Mouse (Mus musculus) CD4-positive helper T cell, adult 2 months (primary cell): Measurements from ENCODE around the gene Hfm1.
A peak's percentile ranks its signal among the peaks of the same experiment; 100 is the strongest.

ENCODE experiments used
- DNase-seq: peaks from one replicate; pipeline ENCODE4 v3.0.0-alpha.2; 2012; ENCODE audit warnings: low read depth, missing footprints, low spot score

Hfm1 gene

GRCm38 (mm10) chr5:106925488-106926368, at the start of gene Hfm1:
Gene Hfm1 (minus strand): TSS chr5:106926321.
- DNase-seq = peak; percentile 57

GRCm38 (mm10) chr5:106973883-106974282, 47.8 kb upstream of the Hfm1 start:
- no peak for DNase-seq

- DNase-seq = no peak
Observed at GRCm38 (mm10) chr5:106967578-106967977, 41.5 kb upstream of the Hfm1 start.

- DNase-seq = no peak
Observed at GRCm38 (mm10) chr5:106966443-106966842, 40.3 kb upstream of the Hfm1 start.

- DNase-seq = no peak
Observed at GRCm38 (mm10) chr5:106964513-106965014, 38.4 kb upstream of the Hfm1 start.

GRCm38 (mm10) chr5:106963584-106964512, 37.7 kb upstream of the Hfm1 start, which contains the start of gene Cdc7:
Gene Cdc7 (plus strand): TSS chr5:106964322.
- DNase-seq = peak; percentile 91

- no peak for DNase-seq
Observed at GRCm38 (mm10) chr5:106960451-106960850, 34.3 kb upstream of the Hfm1 start.

GRCm38 (mm10) chr5:106959031-106959430, 32.9 kb upstream of the Hfm1 start:
- DNase-seq = no peak

- no peak for DNase-seq
Observed at GRCm38 (mm10) chr5:106956467-106956866, 30.3 kb upstream of the Hfm1 start.

GRCm38 (mm10) chr5:106948683-106949082, 22.6 kb upstream of the Hfm1 start:
- DNase-seq = no peak

GRCm38 (mm10) chr5:106946342-106946741, 20.2 kb upstream of the Hfm1 start:
- DNase-seq = no peak

- DNase-seq = no peak
Observed at GRCm38 (mm10) chr5:106927996-106928395, 1.9 kb upstream of the Hfm1 start.

- DNase-seq = no peak
Observed at GRCm38 (mm10) chr5:106926369-106926686, 207 bp upstream of the Hfm1 start.

- no peak for DNase-seq
Observed at GRCm38 (mm10) chr5:106919315-106919714, 6.8 kb downstream of the Hfm1 start.

GRCm38 (mm10) chr5:106896879-106897278, 29.2 kb downstream of the Hfm1 start:
- DNase-seq = no peak

- DNase-seq = peak; percentile 6
Observed at GRCm38 (mm10) chr5:106891773-106892172, 34.3 kb downstream of the Hfm1 start.

- DNase-seq = no peak
Observed at GRCm38 (mm10) chr5:106887303-106888071, 38.6 kb downstream of the Hfm1 start.

- DNase-seq = peak; percentile 37
Observed at GRCm38 (mm10) chr5:106885517-106885916, 40.6 kb downstream of the Hfm1 start.

GRCm38 (mm10) chr5:106876438-106876837, 49.7 kb downstream of the Hfm1 start:
- DNase-seq = no peak

GRCm38 (mm10) chr5:106860415-106860814, 65.7 kb downstream of the Hfm1 start:
- peak; percentile 62 for DNase-seq

- peak; percentile 8 for DNase-seq
Observed at GRCm38 (mm10) chr5:106853284-106853683, 72.8 kb downstream of the Hfm1 start.
